Mouse (Mus musculus): ENCODE data around the gene Ryr3. TPM values are rescaled to one million over a fixed set of nuclear protein-coding genes. Genes with fewer than 3 reads are reported as not detected.

Gene Ryr3
- polyA plus RNA-seq, 1 experiment from 2014 or later, result 0.85 TPM

DNA sequence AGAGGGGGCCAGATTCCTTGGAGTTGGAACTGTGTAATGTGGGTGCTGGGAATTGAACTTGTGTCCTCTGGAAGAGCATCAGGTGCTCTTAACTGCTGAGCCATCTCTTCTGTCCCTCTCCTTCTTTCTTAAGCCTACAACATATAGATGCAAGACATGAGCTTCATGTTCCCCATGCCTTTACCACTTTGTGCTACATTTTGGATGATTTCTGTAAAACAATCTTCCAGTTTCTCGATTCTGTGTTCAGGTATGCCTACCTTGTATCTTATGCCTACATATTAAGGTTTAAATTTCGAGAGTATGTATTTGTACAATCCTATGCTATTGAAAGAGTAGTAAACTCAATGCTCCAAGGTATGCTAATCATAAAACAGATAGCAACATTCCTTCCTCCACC, 540.7 kb downstream of the Ryr3 start:
- no peak overlapping the region for H3K27ac ChIP-seq (ENCODE audit: low read depth, low read length)
- H3K27me3 ChIP-seq (ENCODE audit: control insufficient read depth, insufficient read depth, low read length), result no peaks in the 10 kb centered on the region
- H3K9me3 ChIP-seq (ENCODE audit: control insufficient read depth, low read length), result no peaks in the 10 kb centered on the region
- H3K9ac ChIP-seq (ENCODE audit: low read length), result no peak overlapping the region
- H3K4me3 ChIP-seq (ENCODE audit: low read depth, low read length), result no peak overlapping the region
- no peaks in the 10 kb centered on the region for H3K4me1 ChIP-seq (ENCODE audit: control insufficient read depth, insufficient read depth, low read length)
- 87% methylated on average over 2 of the region's 2 CpGs for WGBS
- no peak overlapping the region for H3K4me2 ChIP-seq (ENCODE audit: low read depth)
- DNase-seq (ENCODE audit: low spot score) (no peak), ATAC-seq (ENCODE audit: insufficient read depth, low FRiP score, low TSS enrichment) (no peak)
- H3K36me3 ChIP-seq (ENCODE audit: control insufficient read depth, insufficient read depth, low read length), result no peaks in the 10 kb centered on the region

DNA sequence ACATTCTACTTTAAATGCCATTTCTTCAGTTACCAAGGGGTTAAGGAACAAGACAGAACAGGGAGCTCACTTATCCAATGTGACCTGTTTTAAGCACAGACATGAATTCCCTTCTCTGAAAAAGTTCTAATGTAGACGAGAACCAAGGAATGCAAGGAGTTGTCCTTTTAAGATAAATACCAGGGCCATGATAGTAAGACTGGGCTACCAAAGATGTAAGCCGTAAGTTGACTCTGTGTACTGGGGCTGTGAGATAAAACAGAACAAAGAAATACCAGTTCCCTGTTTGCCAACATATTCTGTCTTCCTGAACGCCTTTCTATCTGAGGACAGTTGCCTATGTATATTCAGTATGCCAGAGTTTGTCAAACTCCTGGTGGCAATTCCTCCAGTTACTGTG, 547.4 kb downstream of the Ryr3 start:
- no peaks in the 10 kb centered on the region for H3K36me3 ChIP-seq (ENCODE audit: control insufficient read depth, insufficient read depth, low read length)
- H3K27me3 ChIP-seq (ENCODE audit: control insufficient read depth, insufficient read depth, low read length), result no peaks in the 10 kb centered on the region
- H3K4me3 ChIP-seq (ENCODE audit: low read depth, low read length), result no peak overlapping the region
- H3K4me1 ChIP-seq (ENCODE audit: control insufficient read depth, insufficient read depth, low read length), result no peaks in the 10 kb centered on the region
- 91% methylated on average over 3 of the region's 3 CpGs for WGBS
- no peak overlapping the region for H3K9ac ChIP-seq (ENCODE audit: low read length)
- H3K9me3 ChIP-seq (ENCODE audit: control insufficient read depth, low read length), result no peaks in the 10 kb centered on the region
- no peak for DNase-seq (ENCODE audit: low spot score)
- no peak for ATAC-seq (ENCODE audit: insufficient read depth, low FRiP score, low TSS enrichment)
- H3K4me2 ChIP-seq (ENCODE audit: low read depth), result no peak overlapping the region
- no peak overlapping the region for H3K27ac ChIP-seq (ENCODE audit: low read depth, low read length)

DNA sequence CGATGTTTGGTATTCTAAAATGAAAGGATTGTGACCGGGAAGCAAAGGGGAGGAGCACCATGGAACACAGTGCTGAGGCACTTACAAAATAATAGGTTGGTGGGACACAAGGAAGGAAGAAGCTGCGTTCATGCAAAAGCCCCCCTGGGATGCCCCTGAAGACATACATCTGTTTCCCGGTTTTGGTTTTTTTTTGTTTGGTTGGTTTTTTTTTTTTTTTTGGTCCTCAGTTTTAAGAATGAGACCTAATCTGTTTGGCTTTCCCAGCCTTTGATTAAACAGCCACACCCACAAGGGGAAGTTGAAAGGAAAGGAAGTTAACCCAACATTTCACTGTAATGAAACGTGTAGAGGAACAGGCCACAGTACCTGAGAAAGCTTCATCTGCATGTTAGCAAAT, 560.8 kb downstream of the Ryr3 start:
- no peak overlapping the region for H3K4me2 ChIP-seq (ENCODE audit: low read depth)
- H3K4me1 ChIP-seq (ENCODE audit: control insufficient read depth, insufficient read depth, low read length), result no peaks in the 10 kb centered on the region
- H3K9ac ChIP-seq (ENCODE audit: low read length), result no peak overlapping the region
- H3K4me3 ChIP-seq (ENCODE audit: low read depth, low read length), result no peak overlapping the region
- no peaks in the 10 kb centered on the region for H3K9me3 ChIP-seq (ENCODE audit: control insufficient read depth, low read length)
- 58% methylated on average over 5 of the region's 5 CpGs for WGBS
- DNase-seq (ENCODE audit: low spot score) (no peak), ATAC-seq (ENCODE audit: insufficient read depth, low FRiP score, low TSS enrichment) (no peak)
- no peak overlapping the region for H3K27ac ChIP-seq (ENCODE audit: low read depth, low read length)
- H3K27me3 ChIP-seq (ENCODE audit: control insufficient read depth, insufficient read depth, low read length), result no peaks in the 10 kb centered on the region
- H3K36me3 ChIP-seq (ENCODE audit: control insufficient read depth, insufficient read depth, low read length), result no peaks in the 10 kb centered on the region

DNA sequence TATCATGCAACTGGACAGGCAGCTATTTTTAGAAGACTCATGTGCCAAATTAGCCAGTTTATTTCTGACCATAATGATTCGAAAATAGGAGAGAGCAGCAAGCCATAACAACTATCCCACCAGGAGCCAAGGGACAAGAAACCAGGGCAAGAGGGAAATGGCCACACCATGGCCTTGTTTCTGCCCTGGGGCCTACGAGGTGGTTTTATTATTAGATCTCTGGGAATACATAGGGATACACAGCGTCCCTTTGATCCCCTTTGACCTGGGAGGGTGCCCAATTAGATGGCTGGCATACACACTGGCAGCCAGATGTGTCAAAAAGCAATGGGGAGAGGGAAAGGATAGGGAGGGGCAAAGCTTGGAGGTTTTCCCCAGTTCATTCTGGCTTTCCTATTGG, 563.1 kb downstream of the Ryr3 start:
- no peaks in the 10 kb centered on the region for H3K36me3 ChIP-seq (ENCODE audit: control insufficient read depth, insufficient read depth, low read length)
- H3K9ac ChIP-seq (ENCODE audit: low read length), result no peak overlapping the region
- 71% methylated on average over 3 of the region's 3 CpGs for WGBS
- H3K27ac ChIP-seq (ENCODE audit: low read depth, low read length), result no peak overlapping the region
- no peak overlapping the region for H3K4me2 ChIP-seq (ENCODE audit: low read depth)
- no peaks in the 10 kb centered on the region for H3K27me3 ChIP-seq (ENCODE audit: control insufficient read depth, insufficient read depth, low read length)
- no peaks in the 10 kb centered on the region for H3K9me3 ChIP-seq (ENCODE audit: control insufficient read depth, low read length)
- DNase-seq (ENCODE audit: low spot score) (no peak), ATAC-seq (ENCODE audit: insufficient read depth, low FRiP score, low TSS enrichment) (no peak)
- H3K4me1 ChIP-seq (ENCODE audit: control insufficient read depth, insufficient read depth, low read length), result no peaks in the 10 kb centered on the region
- no peak overlapping the region for H3K4me3 ChIP-seq (ENCODE audit: low read depth, low read length)

DNA sequence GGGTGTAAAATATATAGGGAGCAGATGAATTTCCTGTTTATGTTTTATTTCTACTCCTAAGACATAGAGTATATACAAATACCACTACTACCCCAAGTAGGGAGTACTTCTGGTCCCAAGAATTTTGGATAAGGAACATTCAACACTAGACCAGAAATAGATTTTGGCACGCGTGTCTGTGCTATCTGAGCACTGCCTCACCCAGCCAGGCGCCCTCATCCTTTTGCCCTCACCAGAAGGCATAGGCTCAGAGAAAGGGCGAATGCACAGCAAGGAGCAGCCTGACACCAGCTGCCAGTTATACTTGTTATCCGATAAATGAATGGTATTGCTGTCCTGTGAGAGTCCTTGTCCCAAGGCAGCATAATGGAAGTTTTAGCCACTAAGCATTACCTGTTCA, 579.7 kb downstream of the Ryr3 start:
- Histone ChIP-seq H3K4me1 (ENCODE audit: control insufficient read depth, insufficient read depth, low read length) (no peaks in the 10 kb centered on the region; the same call in 1 of the 2 replicates), H3K36me3 (ENCODE audit: control insufficient read depth, insufficient read depth, low read length) (no peaks in the 10 kb centered on the region), H3K4me2 (ENCODE audit: low read depth) (no peak overlapping the region), H3K27me3 (ENCODE audit: control insufficient read depth, insufficient read depth, low read length) (no peaks in the 10 kb centered on the region), H3K27ac (ENCODE audit: low read depth, low read length) (no peak overlapping the region), H3K4me3 (ENCODE audit: low read depth, low read length) (no peak overlapping the region), H3K9me3 (ENCODE audit: control insufficient read depth, low read length) (no peaks in the 10 kb centered on the region), H3K9ac (ENCODE audit: low read length) (no peak overlapping the region)
- ATAC-seq (ENCODE audit: insufficient read depth, low FRiP score, low TSS enrichment) (no peak), DNase-seq (ENCODE audit: low spot score) (no peak)
- WGBS, result 94% methylated on average over 5 of the region's 5 CpGs

DNA sequence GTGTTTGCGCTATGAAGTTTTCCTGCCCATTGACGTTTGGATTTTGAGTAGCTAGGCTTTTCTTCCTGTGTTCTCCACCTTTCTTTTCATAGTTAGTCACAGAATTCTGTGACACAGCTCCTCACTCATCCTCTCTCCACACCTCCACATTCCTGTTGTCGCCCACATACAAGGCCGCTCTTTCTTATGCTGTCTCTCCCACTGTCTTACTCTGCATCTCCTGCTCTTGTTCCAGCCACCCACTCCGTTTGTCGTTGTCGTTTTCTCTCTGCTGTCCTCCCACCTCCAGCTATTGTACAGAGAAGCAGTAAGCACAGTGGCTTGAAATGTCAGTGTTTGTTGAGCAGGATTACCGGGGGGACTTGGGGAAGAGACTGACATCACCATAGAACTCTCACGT, 584.4 kb downstream of the Ryr3 start:
- DNase-seq (ENCODE audit: low spot score) (no peak), ATAC-seq (ENCODE audit: insufficient read depth, low FRiP score, low TSS enrichment) (no peak)
- H3K4me3 ChIP-seq (ENCODE audit: low read depth, low read length), result no peak overlapping the region
- WGBS, result 92% methylated on average over 9 of the region's 9 CpGs
- no peaks in the 10 kb centered on the region for H3K27me3 ChIP-seq (ENCODE audit: control insufficient read depth, insufficient read depth, low read length)
- H3K9me3 ChIP-seq (ENCODE audit: control insufficient read depth, low read length), result no peaks in the 10 kb centered on the region
- H3K36me3 ChIP-seq (ENCODE audit: control insufficient read depth, insufficient read depth, low read length), result no peaks in the 10 kb centered on the region
- no peak overlapping the region for H3K27ac ChIP-seq (ENCODE audit: low read depth, low read length)
- H3K9ac ChIP-seq (ENCODE audit: low read length), result no peak overlapping the region
- no peak overlapping the region for H3K4me2 ChIP-seq (ENCODE audit: low read depth)
- H3K4me1 ChIP-seq (ENCODE audit: control insufficient read depth, insufficient read depth, low read length), result no peaks in the 10 kb centered on the region

DNA sequence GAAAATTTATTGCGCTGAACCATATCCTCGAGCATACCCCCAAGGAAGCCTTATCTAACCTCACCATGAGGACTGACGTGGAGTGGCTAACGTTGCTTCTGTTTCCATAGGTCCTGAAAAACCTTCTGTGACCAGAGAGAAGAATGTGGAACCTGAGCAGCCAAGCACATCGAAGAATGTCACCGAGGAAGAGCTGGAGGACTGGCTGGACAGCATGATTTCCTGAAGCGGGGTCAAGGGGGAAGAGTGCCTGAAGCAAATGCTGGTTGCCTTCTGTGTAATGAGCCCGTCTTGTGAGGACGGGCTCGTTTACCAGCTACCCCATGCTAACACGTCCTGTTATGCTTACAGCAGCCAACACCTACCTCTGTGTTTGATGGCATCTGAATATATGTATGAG, 586.2 kb downstream of the Ryr3 start:
- no peak overlapping the region for H3K4me2 ChIP-seq (ENCODE audit: low read depth)
- H3K27me3 ChIP-seq (ENCODE audit: control insufficient read depth, insufficient read depth, low read length), result no peaks in the 10 kb centered on the region
- DNase-seq (ENCODE audit: low spot score) (no peak), ATAC-seq (ENCODE audit: insufficient read depth, low FRiP score, low TSS enrichment) (no peak)
- 82% methylated on average over 11 of the region's 11 CpGs for WGBS
- H3K4me3 ChIP-seq (ENCODE audit: low read depth, low read length), result no peak overlapping the region
- no peaks in the 10 kb centered on the region for H3K9me3 ChIP-seq (ENCODE audit: control insufficient read depth, low read length)
- H3K36me3 ChIP-seq (ENCODE audit: control insufficient read depth, insufficient read depth, low read length), result no peaks in the 10 kb centered on the region
- no peak overlapping the region for H3K9ac ChIP-seq (ENCODE audit: low read length)
- H3K4me1 ChIP-seq (ENCODE audit: control insufficient read depth, insufficient read depth, low read length), result no peaks in the 10 kb centered on the region
- H3K27ac ChIP-seq (ENCODE audit: low read depth, low read length), result no peak overlapping the region

DNA sequence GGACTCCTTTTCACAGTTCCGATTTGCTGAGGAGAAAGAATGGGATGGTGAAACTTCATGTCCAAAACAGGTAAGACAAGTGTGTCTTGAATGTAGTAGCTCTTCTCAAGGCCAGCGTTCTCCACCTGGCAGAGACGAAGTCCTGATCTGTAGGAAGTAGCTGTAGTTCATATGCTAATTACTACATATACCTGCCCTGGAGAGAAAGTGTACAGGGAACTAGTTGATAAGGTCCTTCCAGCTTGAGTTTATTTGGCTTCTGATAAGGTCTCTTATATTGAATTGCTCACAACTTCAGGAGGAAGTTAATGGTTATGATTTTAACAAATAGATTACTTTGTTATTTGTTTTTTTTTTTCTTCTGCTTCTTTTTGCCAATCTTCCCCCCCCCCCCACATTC, 591.7 kb downstream of the Ryr3 start:
- Histone ChIP-seq H3K27me3 (ENCODE audit: control insufficient read depth, insufficient read depth, low read length) (no peaks in the 10 kb centered on the region), H3K4me3 (ENCODE audit: low read depth, low read length) (no peak overlapping the region), H3K4me2 (ENCODE audit: low read depth) (no peak overlapping the region), H3K36me3 (ENCODE audit: control insufficient read depth, insufficient read depth, low read length) (no peaks in the 10 kb centered on the region), H3K9ac (ENCODE audit: low read length) (no peak overlapping the region), H3K27ac (ENCODE audit: low read depth, low read length) (no peak overlapping the region), H3K4me1 (ENCODE audit: control insufficient read depth, insufficient read depth, low read length) (no peaks in the 10 kb centered on the region), H3K9me3 (ENCODE audit: control insufficient read depth, low read length) (no peaks in the 10 kb centered on the region)
- ATAC-seq (ENCODE audit: insufficient read depth, low FRiP score, low TSS enrichment) (no peak), DNase-seq (ENCODE audit: low spot score) (no peak)
- 83% methylated on average over 3 of the region's 3 CpGs for WGBS

DNA sequence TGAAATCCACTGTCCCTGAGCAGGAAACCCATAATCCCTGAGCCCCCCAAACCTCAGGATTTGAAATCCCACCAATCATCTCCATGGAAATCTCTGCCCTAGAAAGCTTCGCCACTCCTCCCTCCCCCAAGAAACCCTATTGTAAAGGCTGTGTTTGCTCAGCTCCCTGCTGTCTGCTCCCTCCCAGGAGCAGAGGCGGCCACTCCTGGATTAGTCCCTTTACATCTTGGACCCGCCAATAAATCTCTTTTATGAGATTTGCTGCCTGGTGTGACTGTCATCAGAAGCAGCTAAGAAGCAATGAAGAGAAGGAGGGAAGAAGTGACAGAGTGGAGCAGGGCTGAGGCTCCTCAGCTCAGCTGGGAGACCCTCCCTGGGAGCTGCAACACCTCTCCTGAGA, 599.7 kb downstream of the Ryr3 start:
- Histone ChIP-seq H3K9me3 (ENCODE audit: control insufficient read depth, low read length) (no peaks in the 10 kb centered on the region), H3K4me2 (ENCODE audit: low read depth) (no peak overlapping the region), H3K27ac (ENCODE audit: low read depth, low read length) (no peak overlapping the region), H3K27me3 (ENCODE audit: control insufficient read depth, insufficient read depth, low read length) (no peaks in the 10 kb centered on the region), H3K36me3 (ENCODE audit: control insufficient read depth, insufficient read depth, low read length) (no peaks in the 10 kb centered on the region), H3K4me1 (ENCODE audit: control insufficient read depth, insufficient read depth, low read length) (peaks cover 2% of the 10 kb centered on the region; the same call in 1 of the 2 replicates), H3K9ac (ENCODE audit: low read length) (no peak overlapping the region), H3K4me3 (ENCODE audit: low read depth, low read length) (no peak overlapping the region)
- 0 out of 2 replicates have a peak, but pooled peaks have one; percentile 26 for ATAC-seq (ENCODE audit: insufficient read depth, low FRiP score, low TSS enrichment)
- DNase-seq (ENCODE audit: low spot score), result no peak
- WGBS, result 12% methylated on average over 3 of the region's 3 CpGs
